Mouse (Mus musculus): ENCODE measurements at regions not wholly inside any gene's neighbourhood (a gene's known extent, or its start where the extent isn't known, plus 50 kb on each side); places are given as distances from the start of the nearest gene placed in this dataset.

DNA sequence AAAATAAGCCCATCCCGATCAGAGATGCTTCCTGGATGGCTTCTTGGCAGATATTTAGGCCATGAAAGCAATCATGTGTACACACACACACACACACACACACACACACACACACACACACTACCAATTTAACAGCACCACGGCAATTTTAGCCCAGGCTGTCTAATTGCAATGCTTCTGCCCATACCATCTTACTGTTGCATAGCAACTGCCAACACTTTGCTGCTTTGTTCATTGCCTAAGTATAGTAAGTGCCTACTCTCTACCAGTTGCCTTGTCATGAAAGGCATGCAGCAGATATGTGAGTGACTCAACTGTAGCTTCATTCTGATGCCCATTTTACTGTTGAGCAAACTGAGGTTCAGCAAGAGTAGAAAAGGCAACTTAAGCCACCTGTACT lies 428.0 kb upstream of the Ercc4 start:
- TF ChIP-seq POLR2A (IDR thresholded peaks at IDR 0.05; ENCODE audit: borderline replicate concordance, control insufficient read depth, low read depth, low read length) (no peak), CTCF (IDR thresholded peaks at IDR 0.05; ENCODE audit: control insufficient read depth, insufficient read depth, low read length) (no peak)

Data from bone marrow, adult 2 months (tissue).